Mouse (Mus musculus): ENCODE data around the gene Zfp281.

DNA sequence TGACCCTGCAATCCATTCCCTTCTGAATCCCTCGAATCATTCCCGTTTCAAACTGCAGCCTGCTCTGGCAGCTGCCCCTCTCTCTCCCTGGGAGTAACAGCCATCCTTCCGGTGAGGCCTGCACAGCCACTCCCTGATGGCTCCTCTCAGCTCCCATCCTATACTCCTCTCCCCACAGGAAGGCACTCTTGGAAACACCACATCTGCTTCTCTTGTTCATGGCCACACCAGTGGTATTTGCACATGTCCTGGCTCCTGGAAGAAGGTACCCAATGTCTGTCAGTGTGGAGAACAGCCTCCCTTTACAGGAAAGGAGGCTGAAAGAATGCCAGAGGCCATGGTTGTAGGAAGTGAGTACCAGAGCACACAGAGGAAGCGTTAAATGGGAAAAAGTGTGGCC lies 19.8 kb downstream of the Zfp281 start:
- no peak for TF ChIP-seq CTCF (IDR thresholded peaks at IDR 0.05; ENCODE audit: low read depth, low read length)
- no peak for TF ChIP-seq GATA1 (IDR thresholded peaks at IDR 0.05; ENCODE audit: borderline replicate concordance, low read length)

Measured in G1E (cell line).